Mouse (Mus musculus) cerebellum, adult 2 months (tissue): ENCODE measurements around the gene Mettl23. TPM values are rescaled to one million over a fixed set of nuclear protein-coding genes. Genes with fewer than 3 reads are reported as not detected.

Experiments used
- DNase-seq, 2 experiments: peaks; one replicate each; pipeline ENCODE4 v3.0.0; 2021
- H3K27ac ChIP-seq: fragments of 200-500 bp; 2 replicates; pipeline ENCODE4 v1.5.1; 2012; ENCODE audit warnings: low read length, control low read depth, inconsistent platforms; ENCODE audit not compliant: insufficient read depth
- H3K27me3 ChIP-seq: fragments of 200-500 bp; 2 replicates; pipeline ENCODE4 v1.6.1; 2012; ENCODE audit warnings: inconsistent platforms, mild to moderate bottlenecking, low read length, moderate library complexity; ENCODE audit not compliant: control insufficient read depth, insufficient read depth
- H3K4me1 ChIP-seq: fragments of 200-500 bp; 2 replicates; pipeline ENCODE4 v1.6.1; 2011; ENCODE audit warnings: low read length; ENCODE audit not compliant: control insufficient read depth, insufficient read depth
- H3K4me3 ChIP-seq: fragments of 200-500 bp; replicated peaks from 2 replicates; pipeline ENCODE3; 2011; ENCODE audit warnings: mild to moderate bottlenecking, low read depth, low read length, control low read depth; ENCODE audit not compliant: insufficient read depth
- CTCF ChIP-seq: fragments of 200-500 bp; IDR thresholded peaks from 2 replicates; pipeline ENCODE4 v1.5.1; 2011; ENCODE audit warnings: low read depth, mild to moderate bottlenecking, control low read depth, low read length, moderate library complexity, borderline replicate concordance; ENCODE audit not compliant: insufficient read depth
- POLR2A ChIP-seq: fragments of 200-500 bp; IDR thresholded peaks from 2 replicates; pipeline ENCODE4 v1.6.1; 2011; ENCODE audit warnings: low read length, control low read depth, borderline replicate concordance; ENCODE audit not compliant: insufficient read depth
- WGBS: fragments of 180-500 bp; shearing (Covaris S2); methylation state at CpG from one replicate; pipeline ENCODE4 v1.1.7; 2018; 5-methylcytosine and 5-hydroxymethylcytosine counted together
- polyA plus RNA-seq: library from polyadenylated mRNA; depleted of rRNA; stranded (reverse); fragments of >200 nt; gene quantifications from 2 replicates; pipeline ENCODE4 v1.2.3, GENCODE M21; 2012

The Mettl23 gene
- polyA plus RNA-seq, 1 experiment, result 27.3 TPM

GRCm38 (mm10) chr11:116852291-116852890, 9.3 kb downstream of the Mettl23 start, which contains the start of gene Mfsd11:
Mfsd11 (plus strand) TSS chr11:116852440.
- TF ChIP-seq POLR2A, result no peak
- TF ChIP-seq CTCF, result no peak
- Histone ChIP-seq H3K27ac (peak within 1 kb of the TSS; percentile 90), H3K4me1 (no peaks in the 10 kb centered on the region; the same call in 1 of the 2 replicates), H3K4me3 (peak within 1 kb of the TSS; percentile 95), H3K27me3 (no peaks in the 10 kb centered on the region)
- under 1% methylated on average over 83 of the region's 91 CpGs for WGBS
- DNase-seq, result peak; percentile 81 to 82

GRCm38 (mm10) chr11:116852891-116853511, 9.9 kb downstream of the Mettl23 start, which contains the start of gene Srsf2:
Srsf2 (minus strand) TSS chr11:116853094.
- Histone ChIP-seq H3K27me3 (no peaks in the 10 kb centered on the region), H3K27ac (peak within 1 kb of the TSS; percentile 90), H3K4me3 (peak within 1 kb of the TSS; percentile 95), H3K4me1 (no peaks in the 10 kb centered on the region; the same call in 1 of the 2 replicates)
- WGBS, result under 1% methylated on average over 67 of the region's 74 CpGs
- TF ChIP-seq POLR2A (peak; percentile 100), CTCF (no peak)
- DNase-seq, result peak; percentile 97 to 98

- peak; percentile 97 to 99 for DNase-seq
- H3K4me3 ChIP-seq, result peak overlapping the region; percentile 95
- H3K27ac ChIP-seq, result peak overlapping the region; percentile 90
- under 1% methylated on average over 36 of the region's 36 CpGs for WGBS
- no peaks in the 10 kb centered on the region; the same call in 1 of the 2 replicates for H3K4me1 ChIP-seq
- TF ChIP-seq POLR2A (peak; percentile 92), CTCF (no peak)
- no peaks in the 10 kb centered on the region for H3K27me3 ChIP-seq
Observed at GRCm38 (mm10) chr11:116853512-116853928, 10.4 kb downstream of the Mettl23 start.

- TF ChIP-seq CTCF (no peak), POLR2A (no peak)
Observed at GRCm38 (mm10) chr11:116854279-116854678, 11.2 kb downstream of the Mettl23 start.

GRCm38 (mm10) chr11:116857183-116857850, 14.2 kb downstream of the Mettl23 start:
- Histone ChIP-seq H3K27ac (no peak overlapping the region), H3K27me3 (no peaks in the 10 kb centered on the region), H3K4me3 (no peak overlapping the region), H3K4me1 (no peaks in the 10 kb centered on the region; the same call in 1 of the 2 replicates)
- WGBS, result 93% methylated on average over 12 of the region's 12 CpGs
- TF ChIP-seq CTCF (no peak), POLR2A (no peak)
- no peak for DNase-seq

More at GRCm38 (mm10) chr11:116854279-116854678, 11.2 kb downstream of the Mettl23 start:
- peak overlapping the region; percentile 95 for H3K4me3 ChIP-seq
- H3K27me3 ChIP-seq, result no peaks in the 10 kb centered on the region
- H3K4me1 ChIP-seq, result no peaks in the 10 kb centered on the region; the same call in 1 of the 2 replicates
- DNase-seq, result no peak
- H3K27ac ChIP-seq, result no peak overlapping the region
- WGBS, result 30% methylated on average over 10 of the region's 10 CpGs

- Histone ChIP-seq H3K27ac (no peak overlapping the region), H3K27me3 (no peaks in the 10 kb centered on the region), H3K4me3 (no peak overlapping the region), H3K4me1 (no peaks in the 10 kb centered on the region)
- WGBS, result 78% methylated on average over 10 of the region's 10 CpGs
- DNase-seq, result no peak
- no peak for TF ChIP-seq CTCF
- TF ChIP-seq POLR2A, result no peak
Observed at GRCm38 (mm10) chr11:116864444-116864843, 21.4 kb downstream of the Mettl23 start.

- Histone ChIP-seq H3K4me1 (no peaks in the 10 kb centered on the region), H3K27ac (no peak overlapping the region), H3K27me3 (no peaks in the 10 kb centered on the region), H3K4me3 (no peak overlapping the region)
- DNase-seq, result no peak
- TF ChIP-seq CTCF, result no peak
- no peak for TF ChIP-seq POLR2A
- WGBS, result 76% methylated on average over 12 of the region's 12 CpGs
Observed at GRCm38 (mm10) chr11:116865945-116866585, 23.0 kb downstream of the Mettl23 start.
